Mouse (Mus musculus) olfactory bulb, adult 2 months (tissue): ENCODE data around the gene Igtp.

Source experiments
- CTCF ChIP-seq: fragments of 200-500 bp; IDR thresholded peaks from 2 replicates; pipeline ENCODE4 v1.5.1; 2012; ENCODE audit warnings: low read depth, mild to moderate bottlenecking, low read length, moderate library complexity; ENCODE audit not compliant: insufficient read depth
- POLR2A ChIP-seq: fragments of 200-500 bp; IDR thresholded peaks from 2 replicates; pipeline ENCODE4 v1.6.1; 2012; ENCODE audit warnings: mild to moderate bottlenecking, low read depth, low read length, moderate library complexity; ENCODE audit not compliant: insufficient read depth

GRCm38 (mm10) chr11:58193326-58193725, 6.0 kb upstream of the Igtp start:
- no peak for TF ChIP-seq CTCF
- no peak for TF ChIP-seq POLR2A
